Mouse (Mus musculus): ENCODE data around the gene Gpatch1.

Gene Gpatch1

DNA sequence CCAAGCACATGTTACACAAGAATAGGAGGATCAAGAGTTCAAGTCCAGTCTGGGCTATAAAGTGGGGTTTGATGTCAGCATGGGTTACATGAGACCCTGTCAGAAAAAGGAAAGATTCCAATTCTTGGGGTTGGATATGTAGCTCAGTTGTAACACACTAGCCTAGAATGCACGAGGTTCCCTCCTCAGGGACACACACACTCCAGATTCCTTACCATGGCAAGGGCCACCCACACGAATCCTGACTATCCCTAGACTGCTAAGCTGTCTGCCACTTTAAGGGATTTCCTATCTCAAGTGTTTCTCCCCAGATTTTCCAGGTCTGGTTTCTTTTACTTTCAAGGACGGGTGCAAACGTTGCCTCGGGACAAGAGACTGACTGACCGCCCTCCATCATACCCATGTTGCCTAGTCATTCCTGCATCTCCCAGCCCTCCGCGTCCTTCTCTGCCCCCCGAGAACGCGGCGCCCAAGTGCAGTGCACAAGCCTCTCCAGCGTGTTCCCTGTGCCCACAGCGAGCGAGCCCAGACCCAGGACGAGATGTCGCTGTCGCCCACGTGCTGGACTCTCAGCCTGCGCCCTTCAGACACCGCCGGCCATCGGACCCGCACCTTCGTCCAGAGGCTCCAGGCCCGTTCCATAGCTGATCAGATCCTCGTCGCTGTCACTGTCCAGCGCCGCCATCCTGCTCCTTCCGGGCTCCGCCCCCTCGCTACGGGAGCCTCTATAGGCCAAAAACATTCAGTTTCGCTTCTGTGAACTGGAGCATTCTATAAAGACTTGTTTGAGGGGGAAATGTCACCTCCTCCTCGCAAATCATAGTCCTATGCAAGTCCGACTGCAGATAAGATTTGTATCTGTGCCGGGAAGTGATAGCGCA, at the start of gene Gpatch1:
Gene Gpatch1, minus strand, starts transcription at position 712 of the 881 bp plus-strand sequence.
- peak; percentile 96 for DNase-seq (ENCODE audit: low spot score)

GRCm38 (mm10) chr7:35365161-35365910, 47.1 kb upstream of the Gpatch1 start:
- no peak for DNase-seq (ENCODE audit: low spot score)

DNA sequence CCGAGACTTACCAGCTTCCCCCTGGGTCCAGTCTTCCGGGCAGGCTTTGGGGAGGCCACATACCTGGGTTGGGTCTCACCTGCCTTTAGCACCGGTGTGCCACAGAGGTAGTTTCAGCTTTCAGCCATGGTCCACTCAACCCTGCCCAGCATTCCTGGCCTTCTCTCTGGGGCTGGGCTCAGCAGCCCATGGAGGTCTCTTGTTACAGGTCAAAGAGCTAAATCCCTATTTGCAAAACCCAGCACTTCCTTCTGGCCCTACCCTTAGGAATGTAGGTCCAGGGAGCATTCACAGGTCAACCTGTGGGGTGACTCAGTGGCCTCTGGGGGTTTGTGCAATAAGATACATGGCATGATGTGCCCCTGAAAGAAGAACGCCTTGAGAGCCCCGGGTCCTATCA, 44.6 kb upstream of the Gpatch1 start:
- no peak for DNase-seq (ENCODE audit: low spot score)

DNA sequence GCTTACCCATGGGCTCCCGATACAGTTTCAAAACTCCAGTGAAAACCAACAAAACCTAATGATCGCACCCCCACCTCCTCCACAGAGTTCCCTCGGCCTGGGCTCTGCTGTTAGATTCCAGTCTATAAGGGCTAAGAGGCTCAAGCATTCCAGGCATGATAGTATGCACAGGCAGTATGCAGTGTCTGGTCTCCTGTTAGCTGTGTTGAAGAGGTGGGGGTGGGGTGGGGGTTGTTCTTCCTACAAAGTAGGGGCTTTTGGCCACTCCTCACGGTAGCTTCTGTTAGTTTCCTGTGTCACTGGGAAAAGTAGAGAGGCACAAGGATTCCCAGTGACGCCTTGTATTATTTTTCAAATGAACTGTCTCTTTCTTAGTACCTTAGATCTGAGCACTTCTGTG, 44.0 kb upstream of the Gpatch1 start:
- no peak for DNase-seq (ENCODE audit: low spot score)

- no peak for DNase-seq (ENCODE audit: low spot score)
Observed at GRCm38 (mm10) chr7:35357621-35358020, 39.4 kb upstream of the Gpatch1 start.

DNA sequence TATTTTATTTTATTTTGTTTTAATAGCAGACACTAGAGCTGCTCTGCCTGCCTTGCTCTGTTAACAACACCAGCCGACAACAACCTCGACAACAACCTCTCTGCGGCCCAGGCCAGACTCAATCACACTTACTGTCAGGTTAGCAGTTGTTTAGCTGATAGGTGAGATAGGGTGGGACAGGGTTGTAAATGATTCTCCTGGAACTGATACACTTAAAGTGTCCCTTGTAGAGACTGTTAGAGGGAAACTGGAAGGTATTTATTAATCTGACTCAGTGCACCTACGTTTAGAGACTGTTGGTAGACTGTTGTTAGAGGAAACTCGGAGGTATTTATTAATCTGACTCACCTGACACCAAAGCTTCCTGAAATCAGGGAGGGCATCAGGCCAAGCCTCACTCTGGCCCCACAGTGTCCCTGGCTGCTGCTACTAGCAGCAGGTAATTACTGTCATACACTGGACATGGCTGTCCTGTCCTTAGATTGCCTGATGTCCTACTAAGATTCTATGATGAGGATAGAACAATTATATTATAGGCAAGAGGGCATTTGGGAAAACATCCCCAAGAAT, 37.1 kb upstream of the Gpatch1 start:
- DNase-seq (ENCODE audit: low spot score): no peak

GRCm38 (mm10) chr7:35353306-35353705, 35.1 kb upstream of the Gpatch1 start:
- DNase-seq (ENCODE audit: low spot score): no peak

DNA sequence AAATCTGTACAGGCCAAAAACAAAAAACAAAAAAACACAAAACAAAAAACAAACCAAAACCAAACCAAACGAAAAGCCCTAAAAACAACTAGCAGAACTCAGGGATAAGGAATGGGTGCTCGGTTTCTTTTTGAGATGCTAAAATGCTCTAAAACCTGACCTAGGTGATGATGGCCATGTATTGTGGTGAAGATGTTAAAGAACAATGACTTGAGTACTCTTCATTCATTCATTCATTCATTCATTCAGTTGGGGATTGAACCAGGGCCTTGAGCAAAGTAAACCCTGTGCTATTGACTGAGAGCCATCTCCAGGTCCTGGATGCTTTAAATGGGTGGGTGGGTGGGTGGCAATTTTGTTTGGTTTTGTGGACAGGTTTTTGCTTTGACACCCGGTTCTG, 32.9 kb upstream of the Gpatch1 start:
- DNase-seq (ENCODE audit: low spot score): no peak

DNA sequence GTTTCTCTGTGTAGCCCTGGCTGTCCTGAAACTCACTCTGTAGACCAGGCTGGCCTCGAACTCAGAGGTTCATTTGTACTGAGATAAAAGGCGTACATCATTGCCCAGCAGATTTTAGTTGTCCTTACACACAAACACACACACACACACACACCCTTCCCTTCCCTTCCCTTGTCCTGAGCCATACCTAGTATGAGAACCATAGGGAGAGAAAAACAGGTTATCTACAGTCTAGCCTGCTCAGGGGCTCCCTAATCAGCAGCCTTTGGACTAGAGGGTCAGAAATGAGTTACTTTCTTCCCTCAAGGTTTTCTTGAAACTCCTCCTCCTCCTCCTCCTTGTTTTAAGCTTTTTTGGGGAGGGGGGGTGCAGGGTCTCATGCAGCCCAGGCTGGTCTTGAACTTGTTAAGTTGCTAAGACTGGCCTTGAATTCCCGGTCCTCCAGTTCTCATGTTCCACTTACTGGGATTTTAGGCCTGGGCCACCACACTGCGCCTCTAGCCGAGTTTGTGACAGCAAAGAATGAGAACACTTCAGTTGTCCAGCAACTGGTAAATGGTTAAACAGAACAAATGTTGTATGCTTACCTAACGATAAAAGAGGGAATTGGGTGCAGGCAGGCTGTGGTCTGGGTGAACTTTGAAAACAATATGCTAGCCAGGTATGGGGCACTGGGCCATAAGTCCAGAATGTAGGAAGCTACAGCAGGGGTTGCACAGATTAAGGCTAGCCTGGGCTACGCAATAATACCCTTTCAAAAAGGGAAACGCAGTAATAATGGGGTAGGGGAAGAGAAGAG, 31.8 kb upstream of the Gpatch1 start:
- no peak for DNase-seq (ENCODE audit: low spot score)

DNA sequence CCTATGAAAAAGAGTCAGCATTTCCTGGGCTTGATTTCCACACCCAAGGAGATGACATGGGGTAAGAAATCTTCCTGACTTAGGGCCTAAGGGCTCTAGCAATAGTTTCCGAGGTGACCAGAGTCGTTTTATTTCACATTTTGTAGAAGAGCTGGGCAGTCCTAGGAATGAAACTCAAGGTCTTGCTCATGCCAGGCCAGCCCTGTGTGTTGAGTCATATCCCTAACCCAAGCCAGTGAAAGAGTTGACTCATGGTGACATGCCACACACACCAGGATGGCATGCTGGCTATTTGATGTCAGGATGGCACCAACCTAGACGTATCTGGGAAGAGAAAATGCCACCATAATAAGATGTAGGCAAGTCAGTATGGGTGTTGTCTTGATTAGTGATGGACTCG, 30.8 kb upstream of the Gpatch1 start:
- no peak for DNase-seq (ENCODE audit: low spot score)

DNA sequence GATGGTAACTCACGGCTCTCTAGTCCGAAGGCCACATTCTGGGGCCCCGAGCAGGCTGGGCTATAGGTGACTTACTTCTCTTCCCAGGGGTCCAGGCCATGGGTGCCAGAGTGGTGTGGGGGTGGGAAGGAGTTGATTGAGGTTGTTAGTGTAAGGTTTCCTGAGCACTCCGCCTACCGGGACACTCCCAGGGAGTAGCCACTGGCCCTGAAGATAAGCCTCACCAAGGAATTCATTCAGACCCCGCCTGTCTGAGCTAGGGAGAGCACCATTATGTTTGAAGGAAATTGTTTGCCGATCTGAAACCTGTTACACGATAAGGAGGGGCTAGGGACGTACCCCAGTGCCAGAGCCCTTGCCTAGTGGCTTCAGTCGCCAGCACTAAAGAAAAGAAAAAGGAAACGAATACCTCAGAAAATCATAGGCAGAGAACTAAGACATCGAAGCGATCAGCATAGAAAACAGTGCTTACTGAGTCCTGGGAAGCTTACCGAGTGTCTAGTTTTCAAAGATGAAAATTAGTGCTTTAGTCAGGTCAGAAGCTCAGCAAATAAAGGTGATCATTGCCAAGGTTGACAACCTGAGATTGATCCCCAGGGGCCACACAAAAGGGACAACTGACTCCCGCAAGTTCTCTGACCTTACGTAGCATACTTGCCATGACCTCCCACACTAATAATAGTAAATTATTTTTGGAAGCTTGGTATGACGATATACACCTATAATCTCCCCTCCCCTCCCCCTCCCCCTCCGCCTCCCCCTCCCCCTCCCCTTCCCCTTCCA, 29.9 kb upstream of the Gpatch1 start:
- no peak for DNase-seq (ENCODE audit: low spot score)

- DNase-seq (ENCODE audit: low spot score): no peak
Observed at GRCm38 (mm10) chr7:35344785-35345330, 26.6 kb upstream of the Gpatch1 start.

DNA sequence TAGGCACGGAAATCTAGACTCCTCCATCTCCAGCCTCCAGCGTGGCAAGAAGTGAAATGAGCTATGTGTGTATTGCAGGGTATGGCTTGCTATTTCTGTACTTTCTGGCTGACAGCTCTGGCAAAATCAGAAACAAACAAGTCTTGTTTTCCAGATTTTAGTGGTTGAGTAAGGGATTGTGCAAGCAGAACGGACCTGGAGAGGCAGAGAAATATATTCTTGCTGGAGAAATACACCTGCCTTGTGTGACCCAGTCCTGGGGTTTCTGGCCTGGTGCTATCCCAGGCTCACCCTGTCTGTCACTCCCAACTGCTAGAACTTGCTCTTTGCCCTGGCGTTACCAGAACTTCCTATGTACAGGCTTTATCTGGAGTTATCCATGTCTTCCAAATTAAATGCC, 24.3 kb upstream of the Gpatch1 start:
- DNase-seq (ENCODE audit: low spot score): no peak

- no peak for DNase-seq (ENCODE audit: low spot score)
Observed at GRCm38 (mm10) chr7:35341282-35341681, 23.0 kb upstream of the Gpatch1 start.

GRCm38 (mm10) chr7:35340196-35340595, 22.0 kb upstream of the Gpatch1 start:
- DNase-seq (ENCODE audit: low spot score): peak; percentile 53

GRCm38 (mm10) chr7:35334527-35335452, 16.6 kb upstream of the Gpatch1 start:
- DNase-seq (ENCODE audit: low spot score): peak; percentile 39

DNA sequence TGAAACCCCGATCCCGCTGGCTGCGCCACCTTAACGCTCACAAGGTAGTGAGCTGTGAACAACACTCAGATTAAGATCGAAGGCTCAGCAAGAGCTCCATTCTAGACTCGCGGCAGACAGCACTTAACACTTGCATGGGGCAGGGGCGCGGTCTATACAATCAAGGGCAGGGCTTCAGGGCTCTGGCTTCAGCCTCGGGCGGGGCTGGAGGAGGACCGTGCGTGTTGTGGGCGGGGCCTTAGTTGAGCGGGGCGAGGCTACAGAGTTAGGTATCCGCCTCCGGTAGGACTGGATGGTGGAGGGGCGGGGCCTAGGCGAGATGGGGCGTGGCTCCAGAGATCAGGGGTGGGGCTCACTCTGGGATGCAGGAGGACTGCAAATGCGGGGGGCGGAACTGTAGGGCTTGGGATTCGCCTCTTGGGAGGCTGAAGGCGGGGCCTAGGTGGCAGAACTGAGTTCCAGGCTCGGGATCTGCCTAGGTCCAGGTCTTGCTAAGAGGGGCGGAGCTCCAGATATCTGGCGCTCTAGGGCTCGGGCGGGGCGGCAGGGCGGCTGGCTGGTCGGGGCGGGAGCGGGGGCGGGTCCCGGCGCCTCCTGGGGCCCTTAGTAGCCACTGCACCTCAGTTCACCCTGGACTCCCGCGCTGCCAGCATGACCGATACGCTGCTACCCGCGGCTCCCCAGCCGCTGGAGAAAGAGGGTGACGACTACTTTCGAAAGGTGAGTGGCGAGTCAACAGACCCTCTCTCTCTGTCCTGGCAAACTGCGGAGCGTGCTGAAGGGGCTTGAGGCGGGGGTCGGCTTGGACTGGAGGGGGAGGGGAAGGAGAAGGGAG, 15.7 kb upstream of the Gpatch1 start, which contains the start of gene Rhpn2:
Gene Rhpn2, plus strand, starts transcription at position 479 of the 835 bp plus-strand sequence.
- DNase-seq (ENCODE audit: low spot score): peak; percentile 100

- DNase-seq (ENCODE audit: low spot score): no peak
Observed at GRCm38 (mm10) chr7:35333231-35333651, 15.0 kb upstream of the Gpatch1 start.

- DNase-seq (ENCODE audit: low spot score): no peak
Observed at GRCm38 (mm10) chr7:35331590-35331989, 13.3 kb upstream of the Gpatch1 start.

All from retina, embryonic 14.5 days (tissue).